Mouse (Mus musculus) brain, embryonic 14.5 days (tissue): ENCODE measurements at regions not wholly inside any gene's neighbourhood (a gene's known extent, or its start where the extent isn't known, plus 50 kb on each side); places are given as distances from the start of the nearest gene placed in this dataset.

Experiments used
- CTCF ChIP-seq: fragments of 200-500 bp; IDR thresholded peaks from 2 replicates; pipeline ENCODE4 v1.5.1; 2012; ENCODE audit warnings: inconsistent platforms, mild to moderate bottlenecking, moderate library complexity, borderline replicate concordance; ENCODE audit not compliant: insufficient read depth, insufficient read length; ENCODE audit errors: extremely low read depth
- POLR2A ChIP-seq: fragments of 200-500 bp; IDR thresholded peaks from 2 replicates; pipeline ENCODE4 v1.6.1; 2012; ENCODE audit warnings: mild to moderate bottlenecking, inconsistent platforms, borderline replicate concordance; ENCODE audit not compliant: poor library complexity, insufficient read depth, insufficient read length, severe bottlenecking; ENCODE audit errors: extremely low read depth

DNA sequence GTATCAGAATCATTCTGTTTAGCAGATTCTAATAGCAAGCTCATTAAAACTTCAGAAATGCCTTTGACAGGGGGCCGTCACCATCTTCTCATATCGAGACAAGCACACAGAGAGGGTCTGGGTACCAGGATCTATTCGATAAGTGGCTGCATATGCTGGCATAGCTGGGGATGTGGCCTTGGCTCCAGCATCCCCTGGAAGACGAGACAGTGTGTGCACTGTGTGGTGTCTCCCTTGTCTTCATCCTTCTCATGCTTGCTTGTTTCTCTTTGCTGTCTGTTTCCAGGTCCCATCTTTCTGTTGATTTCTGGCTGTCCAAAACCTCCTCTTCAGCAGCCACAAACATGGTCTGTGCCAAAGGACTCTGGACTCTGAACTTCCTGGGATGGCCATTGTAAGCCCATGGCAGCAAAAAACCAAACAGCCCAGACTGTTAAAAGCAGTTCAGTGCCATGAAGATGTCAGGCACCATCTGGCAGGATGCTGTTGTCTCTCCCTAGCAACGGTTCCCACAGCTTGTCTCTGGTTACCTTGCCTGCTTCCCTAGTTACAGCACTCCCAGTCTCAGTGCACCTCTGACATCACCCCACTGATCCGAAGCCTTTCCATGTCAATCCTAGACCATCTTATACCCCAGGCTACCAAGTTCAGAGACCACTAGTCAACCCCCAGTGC lies 56.5 kb downstream of the Kctd12 start:
- TF ChIP-seq CTCF = no peak
- no peak for TF ChIP-seq POLR2A
